Mouse (Mus musculus) macrophage (primary cell): ENCODE data around the gene Spen. TPM values are rescaled to one million over a fixed set of nuclear protein-coding genes. Genes with fewer than 3 reads are reported as not detected.

Source experiments
- polyA plus RNA-seq: library from polyadenylated mRNA; stranded (reverse); fragments of 250-400 nt; gene quantifications from 3 replicates; pipeline ENCODE4 v1.2.4, GENCODE M21; 2018; ENCODE audit warnings: inconsistent platforms

Gene Spen
- polyA plus RNA-seq, 1 experiment from 2014 or later, result 31.4 TPM

Other genes with a start within 250 kb of the Spen start
- gene Epha2, start 237.4 kb downstream of the Spen start, polyA plus RNA-seq, result 0.03 to 0.17 TPM in 2 of 3 replicates, not detected in the other
- not detected in 3 replicates for gene Fam131c, start 170.4 kb downstream of the Spen start, polyA plus RNA-seq
- gene Clcnka, start 139.9 kb downstream of the Spen start, polyA plus RNA-seq, result not detected in 3 replicates
- gene Clcnkb, start 122.6 kb downstream of the Spen start, polyA plus RNA-seq, result not detected in 3 replicates
- gene Hspb7, start 117.8 kb downstream of the Spen start, polyA plus RNA-seq, result not detected in 3 replicates
- gene Srarp, start 102.5 kb downstream of the Spen start, polyA plus RNA-seq, result not detected in 3 replicates
- 10.7 to 11.7 TPM (median 11.6 TPM) in 3 replicates for gene Zbtb17, start 93.9 kb downstream of the Spen start, polyA plus RNA-seq
- 107 to 177 TPM (median 134 TPM) in 3 replicates for gene Fblim1, start 67.5 kb upstream of the Spen start, polyA plus RNA-seq
- 1.3 to 4.5 TPM (median 2.7 TPM) in 3 replicates for gene Tmem82, start 80.0 kb upstream of the Spen start, polyA plus RNA-seq
- gene Slc25a34, start 85.2 kb upstream of the Spen start, polyA plus RNA-seq, result 0.09 to 0.17 TPM in 2 of 3 replicates, not detected in the other
- gene Plekhm2, start 126.3 kb upstream of the Spen start, polyA plus RNA-seq, result 44.8 to 76.0 TPM (median 74.2 TPM) in 3 replicates
- 4.2 to 8.9 TPM in 2 of 3 replicates, not detected in the other for gene Rsc1a1, start 147.0 kb upstream of the Spen start, polyA plus RNA-seq
- 32.2 to 37.7 TPM (median 33.4 TPM) in 3 replicates for gene Ddi2, start 184.8 kb upstream of the Spen start, polyA plus RNA-seq
- gene Agmat, start 208.1 kb upstream of the Spen start, polyA plus RNA-seq, result not detected in 3 replicates